Mouse (Mus musculus): Measurements from ENCODE around the gene Fxn.
"Not testable (repeated sequence)": the region's sequence is repeated elsewhere in the genome, so short reads cannot be mapped to it uniquely, and the experiment has no call there.

The Fxn gene

GRCm38 (mm10) chr19:24241271-24241670 lies 39.1 kb downstream of the Fxn start:
- DNase-seq: no peak

GRCm38 (mm10) chr19:24238011-24238410 lies 42.4 kb downstream of the Fxn start:
- no peak for DNase-seq

- DNase-seq: not testable (repeated sequence)
Measured at GRCm38 (mm10) chr19:24232356-24232755, 48.0 kb downstream of the Fxn start.

GRCm38 (mm10) chr19:24225305-24225696 lies 55.1 kb downstream of the Fxn start:
- DNase-seq: no peak

GRCm38 (mm10) chr19:24224500-24225304 lies 55.7 kb downstream of the Fxn start, which contains the start of gene Tjp2:
Gene Tjp2 (minus strand): TSS chr19:24225030.
- DNase-seq: no peak

GRCm38 (mm10) chr19:24223851-24224251 lies 56.6 kb downstream of the Fxn start:
- no peak for DNase-seq

GRCm38 (mm10) chr19:24221455-24221854 lies 59.0 kb downstream of the Fxn start:
- DNase-seq: no peak

- DNase-seq: no peak
Measured at GRCm38 (mm10) chr19:24220795-24221445, 59.5 kb downstream of the Fxn start.

- DNase-seq: no peak
Measured at GRCm38 (mm10) chr19:24219011-24219410, 61.4 kb downstream of the Fxn start.

GRCm38 (mm10) chr19:24218291-24218690 lies 62.1 kb downstream of the Fxn start:
- DNase-seq: no peak

- no peak for DNase-seq
Measured at GRCm38 (mm10) chr19:24217851-24218250, 62.6 kb downstream of the Fxn start.

- no peak for DNase-seq
Measured at GRCm38 (mm10) chr19:24216771-24217170, 63.6 kb downstream of the Fxn start.

- no peak for DNase-seq
Measured at GRCm38 (mm10) chr19:24214939-24215338, 65.5 kb downstream of the Fxn start.

GRCm38 (mm10) chr19:24213299-24213698 lies 67.1 kb downstream of the Fxn start:
- no peak for DNase-seq

GRCm38 (mm10) chr19:24212552-24213249 lies 67.7 kb downstream of the Fxn start:
- DNase-seq: no peak

All from layer of hippocampus, adult 9-11 months (tissue).